Mouse (Mus musculus) R1 (cell line): Measurements from ENCODE around the gene Sept12.
A peak's percentile ranks its signal among the peaks of the same experiment; 100 is the strongest.

ENCODE experiments used
- DNase-seq: peaks from one replicate; pipeline ENCODE4 v3.0.0-alpha.2; 2018; ENCODE audit warnings: low read depth, low spot score

Sept12 gene

GRCm38 (mm10) chr16:4974521-4974920 lies 23.1 kb downstream of the Sept12 start:
- no peak for DNase-seq

DNA sequence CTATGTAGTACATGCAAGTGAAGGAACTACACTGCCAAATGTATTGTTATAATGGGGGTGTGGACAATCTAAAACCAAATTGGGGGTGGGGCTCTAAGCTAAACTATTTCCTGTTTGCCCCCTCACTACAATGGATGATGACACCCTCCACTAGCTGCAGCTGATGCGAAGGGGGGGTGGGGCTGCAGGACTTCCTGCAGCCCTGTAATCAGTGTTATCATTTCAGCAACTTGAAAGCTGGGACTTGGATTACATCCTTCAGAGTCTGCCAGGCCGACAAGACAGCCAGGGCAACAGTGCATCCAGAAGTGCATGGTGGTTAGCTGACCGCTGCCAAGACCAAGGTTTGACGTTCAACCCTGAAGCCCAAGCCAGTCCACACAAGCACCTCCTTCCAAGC lies 26.0 kb downstream of the Sept12 start:
- peak; percentile 47 for DNase-seq

DNA sequence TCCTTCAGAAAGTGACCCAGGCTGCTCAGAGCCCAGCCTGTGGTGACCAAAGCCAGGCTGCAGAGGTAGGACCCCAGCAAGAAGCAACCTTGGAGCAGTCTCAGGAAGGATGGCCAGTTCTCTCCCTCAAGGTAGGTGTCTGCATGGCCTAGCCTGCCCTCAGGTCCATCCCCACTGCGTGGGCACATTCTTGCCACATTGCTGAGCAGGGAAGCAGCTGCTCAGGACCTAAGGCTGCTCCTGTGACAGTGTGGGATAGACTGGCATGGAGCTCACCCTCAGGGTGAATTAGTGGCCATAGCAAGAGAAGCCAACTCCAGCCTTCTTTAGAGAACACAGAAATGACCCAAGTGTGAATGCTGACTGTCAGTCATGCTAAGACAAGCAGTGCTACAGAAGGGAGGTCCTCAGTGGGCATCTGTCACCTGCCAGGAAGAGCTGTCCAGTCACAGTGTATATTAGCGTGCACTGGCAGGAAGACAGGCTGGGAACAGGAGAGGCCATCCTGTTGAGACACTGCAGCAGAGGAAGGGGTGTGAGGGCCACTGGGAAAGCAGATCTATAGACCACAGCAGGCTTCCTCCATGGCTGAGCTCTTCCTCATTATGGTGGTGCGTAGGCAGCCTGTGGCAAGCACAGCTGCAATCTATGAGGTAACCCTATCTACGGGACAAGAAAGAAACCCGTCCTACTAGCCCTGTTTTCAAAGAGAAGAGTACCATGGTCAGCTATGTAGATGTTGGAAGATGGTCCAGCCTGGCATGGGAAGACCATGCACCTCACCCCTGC lies 28.4 kb downstream of the Sept12 start:
- no peak for DNase-seq

DNA sequence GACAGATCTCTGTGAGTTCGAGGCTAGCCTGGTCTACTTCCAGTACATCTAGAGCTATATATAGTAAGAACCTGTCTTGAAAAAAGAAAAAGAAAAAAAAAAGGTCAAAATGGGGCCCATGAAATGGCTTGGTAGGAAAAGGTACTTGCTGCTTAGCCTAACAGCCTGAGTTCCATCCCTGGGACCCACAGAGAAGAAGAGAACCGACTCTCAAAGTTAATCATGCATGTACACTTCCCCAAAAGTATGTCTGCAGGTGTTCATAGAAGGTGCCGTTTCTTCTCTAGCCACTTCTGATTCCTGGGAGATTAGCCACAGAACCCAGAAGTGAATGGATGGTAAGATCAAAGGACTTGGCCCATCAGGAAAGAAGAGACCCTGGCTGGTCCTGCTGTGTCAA lies 29.2 kb downstream of the Sept12 start:
- no peak for DNase-seq

DNA sequence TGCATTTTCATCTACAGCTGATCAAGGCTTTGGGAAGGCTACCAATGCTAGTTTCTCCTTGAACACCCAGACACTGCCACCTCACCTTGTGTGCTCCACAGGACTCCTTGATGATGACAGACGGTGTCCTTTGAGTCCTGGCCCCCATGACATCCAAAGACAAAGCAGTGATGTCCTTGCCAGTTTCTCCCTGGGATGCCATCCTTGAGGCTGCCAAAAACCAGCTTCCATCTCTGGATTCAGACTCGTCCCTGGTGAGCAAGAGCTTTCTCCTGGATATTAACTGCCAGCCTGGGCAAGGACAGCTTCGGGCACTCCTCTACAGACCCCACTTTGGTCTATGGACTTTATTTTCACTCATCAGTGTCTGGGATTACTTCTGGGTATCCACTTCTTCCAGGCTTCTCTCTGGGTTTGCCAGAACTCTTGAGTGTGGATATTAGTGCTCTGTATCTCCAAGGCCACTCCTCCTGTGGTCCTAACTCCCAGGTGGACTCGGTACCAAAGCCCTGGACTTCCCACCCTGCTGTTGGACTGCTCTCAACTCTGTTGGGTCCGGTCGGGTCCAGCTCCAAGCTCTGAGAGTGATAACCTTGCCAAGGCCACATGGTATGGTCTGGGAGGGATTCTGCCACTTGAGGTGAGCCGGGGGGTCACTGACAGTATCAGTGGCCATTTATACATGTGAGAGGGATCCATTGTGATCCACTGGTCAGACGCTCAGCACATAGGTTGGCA lies 32.1 kb downstream of the Sept12 start:
- DNase-seq, result no peak

- no peak for DNase-seq
Measured at GRCm38 (mm10) chr16:4964731-4965391, 32.8 kb downstream of the Sept12 start.

DNA sequence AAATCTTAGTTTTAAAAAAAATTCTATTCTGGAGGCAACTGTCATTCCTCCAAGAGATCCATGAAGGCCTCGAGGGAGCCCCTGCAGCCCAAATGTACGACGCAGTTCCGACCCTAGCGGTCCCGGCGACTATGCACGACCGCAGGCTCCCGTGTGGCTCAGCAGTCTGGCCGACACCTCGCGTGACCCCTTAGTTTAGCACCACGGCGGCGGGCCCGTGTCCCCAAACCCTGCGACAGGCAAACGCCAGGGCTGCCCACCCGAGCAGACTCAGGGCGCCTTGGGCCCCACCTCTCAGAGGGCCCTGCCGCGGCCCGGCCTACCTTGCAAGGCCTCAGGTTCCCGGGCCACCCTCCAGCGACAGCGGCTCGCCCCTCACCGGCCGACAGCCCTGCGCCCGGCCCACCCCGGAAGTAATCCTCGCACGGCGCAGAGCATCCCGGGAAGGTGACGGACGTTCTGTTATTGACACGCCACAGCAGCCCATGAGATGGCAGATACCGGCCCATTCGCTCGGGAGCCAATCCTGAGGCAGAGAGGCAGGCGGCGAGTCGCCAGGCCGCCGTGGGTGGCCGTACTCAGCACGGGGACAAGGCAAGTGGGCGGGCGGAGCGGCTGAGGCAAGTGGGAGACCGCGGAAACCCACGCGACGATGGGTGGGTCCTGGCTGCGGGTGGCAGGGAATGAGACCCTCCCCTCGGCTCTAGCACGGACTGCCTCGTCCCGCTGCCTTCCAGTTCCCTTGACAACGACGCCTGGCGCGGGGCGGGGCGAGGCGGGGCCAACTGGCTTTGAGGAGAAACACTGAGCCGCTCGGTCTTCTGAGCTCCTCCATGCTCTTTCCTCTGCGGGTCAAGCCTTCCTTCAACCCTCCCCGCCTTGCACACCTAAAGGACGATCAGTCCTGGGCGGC lies 33.6 kb downstream of the Sept12 start, which contains the start of gene Anks3:
Gene Anks3 (minus strand): TSS at position 409 of the 913 bp plus-strand sequence.
- DNase-seq, result peak; percentile 96

- peak; percentile 51 for DNase-seq
Measured at GRCm38 (mm10) chr16:4963346-4963745, 34.3 kb downstream of the Sept12 start.

DNA sequence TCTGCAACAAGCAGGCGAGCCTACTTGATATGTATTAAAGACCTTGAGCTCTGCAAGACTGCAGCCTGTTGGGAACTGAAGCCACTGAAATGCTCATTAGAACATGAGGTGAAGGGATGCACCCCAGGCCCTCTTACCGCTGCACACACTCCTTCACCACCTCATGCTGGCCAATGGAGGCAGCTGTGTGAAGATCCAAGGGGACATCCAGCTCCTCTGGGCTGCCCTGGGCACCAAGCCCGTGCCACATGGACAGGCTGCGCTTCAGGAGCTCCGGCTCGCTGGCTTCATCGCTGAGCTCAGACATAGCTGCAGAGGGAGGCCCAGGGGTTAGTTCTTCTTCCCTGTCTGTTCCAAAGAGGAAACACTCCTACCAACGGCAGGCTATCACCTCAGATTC lies 37.4 kb downstream of the Sept12 start:
- no peak for DNase-seq

DNA sequence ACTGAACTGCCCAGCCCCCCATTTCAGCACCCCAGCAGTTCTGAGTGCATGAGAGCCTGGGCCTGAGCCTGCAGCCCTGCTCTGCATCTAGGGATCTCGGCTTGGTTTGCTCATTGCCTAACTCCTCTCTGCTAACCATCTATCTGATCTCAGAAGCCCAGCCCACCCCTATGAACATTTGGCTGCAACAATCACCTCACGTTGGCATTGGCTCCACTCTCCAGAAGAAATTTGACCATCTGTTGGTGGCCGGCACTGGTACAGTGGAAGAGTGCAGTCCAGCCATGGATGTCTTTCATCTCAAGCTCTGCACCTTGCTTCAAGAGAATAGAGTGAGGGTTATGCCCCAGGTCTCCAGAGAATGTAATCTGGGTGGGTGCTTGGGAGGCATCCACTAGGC lies 40.2 kb downstream of the Sept12 start:
- DNase-seq, result no peak

DNA sequence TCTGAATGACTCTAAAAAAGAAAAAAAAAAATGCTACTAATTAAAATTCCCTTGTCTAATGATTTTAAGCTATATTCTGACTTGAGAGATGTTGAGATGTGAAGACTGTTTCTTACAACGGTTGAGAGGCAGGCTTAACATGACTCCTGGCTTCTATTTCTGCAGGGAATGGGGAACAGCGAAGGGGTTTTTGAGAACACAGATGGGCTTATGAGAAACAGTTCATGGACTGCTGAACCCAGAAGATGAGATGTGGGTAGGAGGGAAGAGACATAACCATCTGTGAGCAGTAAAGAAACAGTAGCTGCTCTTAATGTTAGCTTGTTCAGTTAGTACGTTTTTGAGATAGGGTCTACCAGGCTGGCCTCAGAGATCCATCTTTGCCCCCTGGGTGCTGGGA lies 41.0 kb downstream of the Sept12 start:
- no peak for DNase-seq

GRCm38 (mm10) chr16:4947378-4947777 lies 50.3 kb downstream of the Sept12 start:
- no peak for DNase-seq

- no peak for DNase-seq
Measured at GRCm38 (mm10) chr16:4946155-4946554, 51.5 kb downstream of the Sept12 start.

DNA sequence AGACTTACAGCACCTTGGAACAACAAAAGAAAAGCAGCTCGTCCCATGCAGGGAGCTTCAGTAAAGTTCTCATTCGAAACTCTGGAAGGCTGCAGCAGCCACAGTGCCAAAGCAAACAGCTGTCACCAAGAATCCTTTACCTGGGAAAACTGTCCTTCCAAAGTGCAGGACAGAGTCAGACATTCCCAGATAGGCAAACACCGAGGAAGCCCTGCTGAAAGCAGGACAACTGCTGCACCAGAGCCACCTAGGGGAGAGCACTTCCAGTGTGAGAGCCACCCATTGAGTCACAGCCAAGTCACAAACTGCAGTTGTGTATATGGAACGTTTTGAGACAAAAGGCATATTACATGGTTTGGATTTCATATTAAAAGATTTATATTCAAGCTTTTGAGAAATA lies 52.2 kb downstream of the Sept12 start:
- DNase-seq, result no peak

- no peak for DNase-seq
Measured at GRCm38 (mm10) chr16:4943431-4943830, 54.2 kb downstream of the Sept12 start.

DNA sequence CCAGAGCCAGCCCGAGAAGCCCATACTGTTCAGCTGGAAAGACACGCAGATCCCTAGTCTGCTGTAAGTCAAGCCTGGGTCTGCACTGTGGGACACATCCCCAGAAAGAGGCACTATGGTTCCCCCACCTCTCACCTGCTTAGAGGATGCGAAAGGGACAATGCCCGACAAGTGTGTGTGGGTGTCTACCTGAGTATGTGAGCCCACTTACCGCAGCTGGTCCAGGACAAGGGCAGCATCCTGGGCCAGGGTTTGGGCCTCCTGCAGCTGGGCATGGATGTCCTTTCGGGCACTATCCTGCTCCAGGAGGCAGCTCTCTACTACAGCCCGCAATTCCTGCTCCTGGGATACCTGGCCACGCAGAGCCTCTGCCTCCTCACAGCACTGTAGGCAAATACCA lies 54.8 kb downstream of the Sept12 start:
- no peak for DNase-seq

GRCm38 (mm10) chr16:4941016-4941415 lies 56.6 kb downstream of the Sept12 start:
- no peak for DNase-seq

GRCm38 (mm10) chr16:4940311-4940850 lies 57.3 kb downstream of the Sept12 start:
- DNase-seq, result no peak

GRCm38 (mm10) chr16:4939412-4939811 lies 58.2 kb downstream of the Sept12 start:
- DNase-seq, result peak; percentile 79

DNA sequence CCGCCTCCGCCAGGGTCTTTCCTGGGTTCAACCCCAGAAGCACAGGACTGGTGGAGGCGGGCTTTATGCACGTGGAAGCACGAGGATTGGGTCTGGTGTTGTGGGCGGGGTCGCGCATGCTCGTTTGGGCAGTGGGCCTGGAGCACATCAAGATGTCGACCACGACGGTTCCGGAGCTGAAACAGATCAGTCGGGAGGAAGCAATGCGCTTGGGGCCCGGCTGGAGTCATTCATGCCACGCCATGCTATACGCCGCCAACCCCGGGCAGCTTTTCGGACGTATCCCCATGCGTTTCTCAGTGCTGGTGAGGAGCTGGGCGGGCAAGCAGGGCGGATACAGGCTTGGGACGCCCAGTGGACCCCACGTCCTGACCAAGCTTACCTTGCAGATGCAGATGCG lies 58.7 kb downstream of the Sept12 start:
- DNase-seq, result peak; percentile 98

DNA sequence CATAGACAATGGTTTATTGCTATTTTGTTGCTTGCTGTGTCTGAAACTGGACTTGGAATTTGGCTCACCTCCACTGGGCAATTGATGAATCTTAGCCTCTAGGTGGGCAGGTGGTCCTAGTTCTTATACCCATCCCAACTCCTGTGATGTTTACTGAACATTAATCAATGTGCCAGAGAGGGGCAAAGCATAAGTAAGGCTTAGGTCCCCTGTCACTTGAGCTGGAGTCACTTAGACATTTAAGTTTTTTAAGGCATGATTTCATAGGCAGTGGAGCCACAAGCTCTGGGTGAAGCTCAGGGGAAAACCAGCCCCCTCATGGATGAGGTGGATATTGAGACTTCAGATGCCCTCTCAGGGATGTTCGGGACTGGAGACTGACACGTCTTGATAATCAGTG lies 59.2 kb downstream of the Sept12 start, which contains the start of gene Nudt16l1:
Gene Nudt16l1 (plus strand): TSS at position 301 of the 400 bp plus-strand sequence.
- DNase-seq, result no peak
